Mouse (Mus musculus) urinary bladder, postnatal 10 days (tissue): ENCODE measurements around the gene Zcchc7.
"Not testable (repeated sequence)": the region's sequence is repeated elsewhere in the genome, so short reads cannot be mapped to it uniquely, and the experiment has no call there.

Experiments
- DNase-seq: peaks from one replicate; pipeline ENCODE4 v3.0.0; 2022; ENCODE audit warnings: low spot score

Gene Zcchc7

DNA sequence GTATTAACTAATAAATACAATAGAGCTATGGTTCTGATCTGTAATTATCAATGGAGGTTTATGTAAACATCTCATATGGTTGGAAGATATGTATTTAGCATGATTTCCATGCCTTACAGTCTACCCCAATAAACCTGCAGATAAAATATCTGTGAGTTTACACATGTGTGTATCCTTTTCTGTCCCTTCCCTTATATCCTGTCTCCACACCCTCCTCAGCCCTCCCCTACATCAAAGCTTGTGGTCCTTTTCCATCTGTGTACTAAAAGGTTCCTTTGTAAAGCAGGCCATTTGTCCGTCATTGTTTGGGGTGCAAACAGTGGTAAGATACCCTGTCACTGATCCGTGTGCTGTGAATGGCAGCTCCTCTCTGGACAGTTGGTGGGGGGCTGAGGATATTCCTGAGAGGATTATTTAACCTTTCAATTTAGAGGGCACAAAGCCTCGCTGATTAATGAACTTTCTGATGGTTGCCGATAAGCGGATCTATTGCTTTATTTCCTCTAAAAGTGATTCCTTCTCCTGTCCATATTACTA, 161.7 kb downstream of the Zcchc7 start:
- DNase-seq: no peak

DNA sequence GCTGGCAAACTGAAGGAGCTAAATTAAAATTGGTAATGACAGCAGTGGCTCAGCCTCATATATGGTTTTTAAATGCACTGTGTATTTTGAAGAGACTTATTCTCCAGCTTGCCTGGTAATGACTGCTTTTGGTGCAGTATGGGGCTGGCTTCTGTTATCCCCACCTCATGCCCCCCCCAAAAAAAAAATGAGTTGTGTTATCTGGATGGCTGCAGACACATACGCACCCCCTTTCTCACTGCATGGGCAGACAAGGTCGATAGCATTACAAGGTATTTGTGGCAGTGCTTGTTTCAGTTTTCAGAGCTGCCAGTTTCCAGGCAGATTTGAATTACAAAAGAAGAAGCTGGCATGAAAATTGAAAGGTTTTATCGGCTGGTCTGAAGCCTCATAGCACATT, 162.2 kb downstream of the Zcchc7 start:
- no peak for DNase-seq

DNA sequence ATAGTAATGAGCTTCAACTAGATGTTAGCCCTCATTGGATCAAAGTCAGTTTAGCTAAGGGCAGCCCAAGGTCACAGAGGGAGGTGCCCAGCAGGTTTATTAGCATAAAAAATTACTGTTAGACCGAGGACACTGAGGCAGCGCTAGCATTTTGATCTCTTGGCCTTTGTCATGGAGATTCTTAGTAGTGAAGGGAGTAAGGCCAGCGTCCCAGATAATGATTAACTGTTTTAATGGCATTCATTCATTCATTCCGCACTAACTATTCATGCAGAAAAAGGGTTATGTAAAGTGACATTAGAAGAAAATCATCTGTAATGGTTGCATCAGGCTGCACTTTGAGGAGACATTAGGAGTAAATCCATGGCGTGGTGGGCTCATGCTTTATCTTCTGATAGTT, 165.2 kb downstream of the Zcchc7 start:
- DNase-seq: no peak

DNA sequence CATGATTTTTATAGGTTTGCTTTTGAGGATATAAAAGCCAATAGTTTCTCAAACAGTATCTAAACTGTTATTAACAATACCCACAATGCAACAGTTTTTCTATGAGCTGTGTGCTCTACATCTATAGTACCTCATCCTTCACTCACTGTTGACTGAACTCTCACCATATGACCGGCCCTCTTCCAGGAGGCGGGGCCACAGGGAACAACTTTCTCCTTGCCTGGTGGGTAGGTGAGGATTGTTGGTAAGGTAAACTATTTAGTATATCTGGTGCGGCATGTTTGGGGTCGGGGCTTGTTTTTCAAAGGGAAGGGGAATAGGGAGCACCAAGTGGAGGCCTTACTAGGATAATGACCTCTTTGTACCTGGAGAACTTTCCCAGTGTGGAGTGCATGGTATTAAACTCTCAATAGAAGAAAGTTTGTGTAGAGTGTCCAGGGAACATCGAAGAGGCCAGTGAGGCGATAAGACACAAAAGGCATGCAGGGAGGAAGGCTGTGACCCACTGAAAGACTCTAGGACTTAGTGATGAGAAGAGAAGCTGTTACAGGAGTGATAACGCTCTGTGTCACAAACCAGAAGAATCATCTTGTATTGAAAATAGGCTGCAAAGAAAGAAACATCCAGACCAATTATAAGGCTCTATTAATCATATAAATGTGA, 166.9 kb downstream of the Zcchc7 start:
- DNase-seq: no peak

DNA sequence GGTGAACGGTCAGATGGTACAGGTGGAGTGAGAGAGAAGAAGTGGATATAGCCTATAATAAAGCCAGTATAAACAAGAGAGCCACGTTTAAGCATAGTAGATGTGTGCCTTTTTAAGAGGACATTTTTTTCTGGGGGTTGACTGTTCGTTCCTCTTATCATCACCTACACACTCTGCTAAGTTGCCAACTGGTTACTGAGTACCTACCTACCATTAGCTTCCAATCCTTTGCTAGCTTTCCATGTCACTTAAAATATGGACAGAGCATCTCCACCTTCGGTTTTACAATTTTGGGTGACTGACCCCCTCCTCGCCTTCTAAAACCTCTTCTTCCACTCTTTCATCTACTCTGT, 167.4 kb downstream of the Zcchc7 start:
- no peak for DNase-seq

DNA sequence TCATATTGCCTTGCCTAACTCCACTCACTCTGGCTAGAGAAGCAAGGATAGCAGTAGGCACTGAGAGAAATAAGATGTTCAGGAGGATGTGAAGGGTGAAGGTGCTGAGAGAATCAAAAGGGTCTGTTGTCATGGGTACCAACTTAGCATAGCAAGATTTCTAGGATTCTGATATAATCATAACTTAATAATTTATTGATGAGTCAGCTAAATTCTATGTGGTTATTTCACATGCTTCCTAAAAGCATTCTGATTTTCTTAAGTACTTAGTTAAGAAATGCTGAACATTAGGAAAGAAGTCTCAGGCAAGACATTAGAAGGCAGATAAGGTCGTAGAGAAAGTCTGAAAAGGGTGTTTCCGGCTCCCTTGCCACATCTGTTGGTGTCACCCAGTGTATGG, 172.3 kb downstream of the Zcchc7 start:
- DNase-seq: no peak

DNA sequence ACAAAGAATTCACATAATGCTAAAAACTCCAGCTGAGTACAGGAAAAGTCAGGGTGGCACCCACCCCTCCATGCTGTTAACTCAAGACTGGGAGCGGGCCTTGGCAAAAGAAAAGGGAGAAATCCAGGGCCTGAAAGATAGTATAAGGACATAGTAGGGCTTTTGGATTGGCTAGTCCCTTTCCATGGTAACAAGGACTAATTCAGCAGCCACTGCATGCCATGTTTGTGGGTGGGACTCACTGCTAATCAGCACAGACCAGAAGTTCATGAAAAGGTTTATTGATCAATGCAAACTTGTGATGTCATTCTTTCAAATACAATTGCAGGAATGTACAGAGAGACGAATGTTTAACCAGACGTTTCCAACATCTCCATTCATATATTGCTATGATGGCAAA, 173.1 kb downstream of the Zcchc7 start:
- DNase-seq: no peak

DNA sequence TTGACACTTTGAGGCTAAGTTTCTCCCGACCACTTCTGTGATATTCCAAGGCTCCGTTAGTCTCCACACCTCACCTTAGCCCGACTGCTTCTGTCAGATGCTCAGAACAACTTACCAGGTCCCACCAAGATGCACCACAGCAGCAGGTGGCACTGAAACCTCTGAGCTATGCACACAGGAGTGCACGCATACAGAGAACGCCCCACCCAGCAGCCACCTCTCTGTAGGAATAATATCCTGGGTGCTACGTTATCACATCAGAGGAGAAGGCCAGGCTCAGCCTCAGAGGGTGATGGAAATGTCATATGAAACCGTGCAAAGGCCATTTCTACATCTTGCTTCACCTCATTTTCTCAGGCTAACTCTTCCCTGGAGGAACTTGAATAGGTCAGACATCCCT, 174.7 kb downstream of the Zcchc7 start:
- no peak for DNase-seq

DNA sequence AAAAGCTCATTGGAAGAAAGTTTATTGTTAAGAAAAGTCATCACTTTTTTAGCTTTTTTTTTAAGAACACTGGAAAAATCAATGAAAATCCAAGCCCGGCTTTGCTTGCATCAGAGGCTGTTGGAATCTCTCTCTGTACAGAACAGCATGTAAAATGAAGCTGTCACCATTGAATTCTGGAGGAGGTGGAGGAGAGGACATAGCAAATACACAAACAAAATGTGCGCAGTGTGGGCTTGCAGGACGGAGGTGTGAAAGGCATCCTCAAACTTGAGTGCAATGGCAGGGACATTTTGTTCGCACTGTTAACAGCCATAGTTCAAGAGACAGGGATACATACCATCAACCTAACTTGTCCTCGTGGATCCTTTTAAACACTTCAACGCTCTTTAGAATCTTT, 176.1 kb downstream of the Zcchc7 start:
- DNase-seq: no peak

DNA sequence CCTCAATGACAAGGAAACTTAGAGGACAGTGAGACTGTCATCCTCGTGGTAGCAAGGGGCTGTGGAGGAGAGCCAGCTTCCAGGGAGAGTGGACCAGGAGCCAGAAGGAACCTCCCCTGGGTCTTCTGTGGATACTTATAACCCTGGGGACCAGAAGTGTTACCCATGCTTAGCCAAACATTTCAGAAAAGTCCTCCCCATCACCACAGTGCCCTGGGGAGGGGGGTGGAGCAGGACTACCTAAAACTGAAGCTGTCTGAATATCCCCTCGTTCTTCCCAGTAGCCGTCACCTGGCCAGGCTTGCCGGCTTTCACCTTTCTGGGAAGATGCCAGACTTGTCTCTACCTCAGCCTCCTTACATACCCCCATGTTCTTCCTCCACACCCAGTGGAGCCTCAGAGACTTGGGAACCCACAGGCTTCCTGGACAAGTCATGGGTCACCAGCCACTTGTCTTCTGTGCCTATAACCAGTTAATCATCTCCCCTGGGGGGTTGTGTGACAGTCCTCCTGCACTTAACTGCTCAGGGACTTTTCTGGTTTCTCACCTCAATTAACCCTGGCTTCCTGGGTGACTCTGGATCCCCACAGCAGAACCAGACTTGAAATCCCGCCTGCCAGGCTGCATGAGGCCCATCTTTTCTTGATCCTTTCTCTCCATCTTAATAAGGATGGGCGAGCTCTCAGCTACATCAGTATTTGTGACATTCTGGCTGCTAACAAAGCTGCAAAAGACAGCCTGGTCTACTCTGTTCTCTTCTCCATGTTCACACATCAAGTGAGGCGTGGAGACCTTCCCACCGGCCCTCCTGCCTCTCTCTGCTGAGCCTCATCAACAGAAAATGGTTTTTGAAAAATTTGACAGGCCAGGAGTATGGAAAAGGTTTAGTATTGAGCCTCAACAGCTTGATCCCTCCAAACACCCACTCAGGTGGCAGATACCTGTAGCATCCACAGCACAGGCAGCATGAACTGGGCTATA, 183.0 kb downstream of the Zcchc7 start:
- no peak for DNase-seq

DNA sequence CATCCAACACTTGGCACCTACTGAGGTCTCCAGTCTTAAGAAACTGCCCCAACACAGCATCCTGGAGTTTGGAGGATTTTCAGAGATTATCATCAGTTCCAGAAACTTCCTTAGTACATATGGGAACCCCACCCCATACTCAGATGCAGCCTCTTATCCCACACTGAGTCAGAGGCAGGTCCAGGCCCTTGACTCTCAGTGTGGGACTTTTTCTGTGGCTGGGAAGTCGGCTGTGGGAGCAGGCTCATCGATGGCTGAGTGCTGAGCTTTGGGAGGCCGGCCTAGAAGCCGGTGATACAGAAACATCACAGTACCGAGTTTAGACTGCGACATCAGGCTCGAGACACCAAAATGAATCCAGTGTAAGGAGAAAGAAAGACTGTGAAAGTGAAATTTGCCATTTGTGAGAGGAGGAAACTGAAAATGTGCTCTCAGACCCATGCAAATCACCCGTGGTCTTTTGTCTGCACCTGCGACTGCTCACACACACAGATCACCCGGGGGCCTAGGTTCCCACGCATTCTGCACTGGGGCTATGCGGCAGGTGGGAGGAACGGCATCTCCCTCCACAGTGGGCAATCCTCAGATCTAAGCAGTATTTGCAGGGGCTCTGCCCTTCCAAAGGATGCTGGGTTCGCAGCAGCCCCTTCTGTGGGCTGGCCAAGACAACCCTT, 184.0 kb downstream of the Zcchc7 start:
- no peak for DNase-seq

DNA sequence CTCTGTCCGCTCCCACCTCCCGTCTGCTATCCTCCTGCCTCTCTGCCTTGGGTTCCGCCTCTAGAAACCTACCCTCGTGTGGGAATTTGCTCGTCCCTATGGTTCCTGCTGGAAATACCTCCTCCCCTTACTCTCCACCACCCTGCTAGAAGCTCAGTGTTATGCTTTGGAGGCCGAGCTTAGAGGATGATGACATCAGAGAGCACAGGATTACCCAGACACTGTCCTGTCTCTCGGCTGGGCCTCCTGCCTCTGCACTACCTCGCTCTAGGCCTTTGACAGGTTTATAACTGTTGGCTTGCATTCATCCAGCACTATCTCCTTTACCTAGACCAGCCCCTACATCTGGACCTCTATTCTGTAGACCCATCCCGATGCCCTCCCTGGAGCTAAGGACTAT, 184.6 kb downstream of the Zcchc7 start:
- no peak for DNase-seq

DNA sequence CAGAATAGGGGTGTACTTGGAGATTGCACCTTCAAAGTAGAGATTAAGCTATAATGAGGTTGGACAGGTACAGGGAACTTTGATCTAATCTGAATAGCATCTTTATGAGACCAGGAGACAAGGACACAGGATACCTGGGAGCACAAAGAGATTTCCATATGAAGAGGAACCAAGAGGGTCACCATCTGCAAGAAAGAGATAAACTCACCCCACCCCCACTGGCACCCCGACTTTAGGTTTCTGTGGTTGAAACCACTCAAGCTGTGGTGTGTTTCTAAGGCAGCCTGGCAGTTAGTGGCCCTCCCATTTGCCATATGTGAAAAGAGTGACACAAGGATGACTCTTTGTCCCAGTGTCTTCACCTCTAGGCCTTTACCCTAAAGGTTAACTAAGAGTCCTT, 186.6 kb downstream of the Zcchc7 start:
- no peak for DNase-seq

DNA sequence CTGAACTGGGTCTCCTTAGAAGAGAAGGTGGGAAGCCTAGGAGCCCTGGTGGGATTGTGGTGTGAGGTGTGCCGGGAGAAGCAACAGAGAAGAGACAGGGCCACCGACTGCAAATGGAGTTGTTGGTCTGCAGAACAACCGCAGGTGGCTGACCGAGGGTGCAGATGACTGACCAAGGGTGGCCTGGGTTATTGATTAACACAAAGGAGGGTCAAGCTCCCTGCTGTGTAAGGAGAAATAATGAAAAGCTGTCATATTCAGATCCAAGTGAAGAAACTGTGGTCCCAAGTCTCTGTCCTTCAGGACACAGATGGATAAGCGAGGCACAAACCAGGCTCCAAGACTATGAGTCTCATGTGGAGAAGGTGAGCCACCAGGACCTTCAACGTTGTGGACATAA, 187.8 kb downstream of the Zcchc7 start:
- no peak for DNase-seq

DNA sequence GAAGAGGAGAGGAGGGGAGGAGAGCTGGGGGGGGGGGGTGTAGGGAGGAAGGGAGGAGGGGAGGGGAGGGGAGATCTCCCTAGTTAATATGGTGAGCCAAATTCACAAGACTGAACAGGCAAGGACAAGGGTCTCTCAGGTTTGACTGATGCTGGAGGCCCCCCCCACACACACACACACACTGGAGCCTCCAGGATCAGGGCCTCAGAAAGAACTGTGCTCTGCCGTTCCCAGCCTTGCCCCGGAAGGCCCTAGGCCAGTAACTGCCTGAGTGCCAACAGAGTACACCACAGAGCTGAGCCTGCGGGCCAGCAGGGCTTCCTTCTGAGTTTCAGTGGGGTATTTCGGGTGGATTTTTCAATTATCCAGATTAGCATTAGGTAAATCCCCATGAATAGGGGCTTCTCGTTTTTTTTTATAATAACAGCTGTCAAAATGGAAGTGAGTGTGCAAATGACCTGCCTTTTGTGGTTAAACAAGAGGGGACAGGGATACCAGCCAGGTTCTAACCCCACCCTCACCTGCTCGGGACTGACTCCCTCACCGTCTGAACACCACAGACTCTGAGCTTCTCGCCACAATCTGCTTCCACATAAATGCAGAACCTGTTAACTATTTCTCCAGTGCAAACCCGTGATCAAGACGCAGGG, 188.9 kb downstream of the Zcchc7 start:
- no peak for DNase-seq

DNA sequence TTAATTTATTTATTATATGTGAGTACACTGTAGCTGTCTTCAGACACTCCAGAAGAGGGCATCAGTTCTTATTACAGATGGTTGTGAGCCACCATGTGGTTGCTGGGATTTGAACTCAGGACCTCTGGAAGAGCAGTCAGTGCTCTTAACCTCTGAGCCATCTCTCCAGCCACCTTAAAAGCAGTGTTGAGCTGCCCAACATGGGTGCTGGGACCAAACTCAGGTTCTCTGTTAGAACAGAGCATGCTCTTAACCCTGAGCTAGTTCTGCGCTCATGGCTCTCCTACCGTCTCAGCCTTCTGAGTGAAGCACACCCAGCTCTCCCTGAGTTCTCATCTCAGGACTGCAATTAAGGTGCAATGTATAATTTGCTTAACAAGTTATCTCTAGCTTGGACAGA, 190.4 kb downstream of the Zcchc7 start:
- DNase-seq: not testable (repeated sequence)

DNA sequence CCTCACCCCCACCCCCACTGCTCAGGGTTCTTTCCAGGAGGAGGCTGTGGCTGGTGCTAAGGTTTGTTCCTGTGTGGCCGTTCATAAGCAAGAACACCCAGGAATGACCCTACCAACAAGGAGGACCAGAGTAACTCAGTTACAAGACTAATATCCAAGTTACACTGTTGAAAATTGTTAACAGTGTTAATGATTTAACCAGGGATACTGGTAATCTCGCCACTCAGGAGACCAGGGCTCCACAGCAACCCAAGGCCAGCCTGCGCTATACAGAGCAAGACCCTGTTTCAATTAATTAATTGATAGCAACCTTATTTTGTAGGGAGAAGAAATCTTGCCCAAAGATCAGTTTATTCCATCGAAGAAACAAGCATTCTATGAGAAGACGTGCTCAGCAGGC, 191.8 kb downstream of the Zcchc7 start:
- DNase-seq: no peak

DNA sequence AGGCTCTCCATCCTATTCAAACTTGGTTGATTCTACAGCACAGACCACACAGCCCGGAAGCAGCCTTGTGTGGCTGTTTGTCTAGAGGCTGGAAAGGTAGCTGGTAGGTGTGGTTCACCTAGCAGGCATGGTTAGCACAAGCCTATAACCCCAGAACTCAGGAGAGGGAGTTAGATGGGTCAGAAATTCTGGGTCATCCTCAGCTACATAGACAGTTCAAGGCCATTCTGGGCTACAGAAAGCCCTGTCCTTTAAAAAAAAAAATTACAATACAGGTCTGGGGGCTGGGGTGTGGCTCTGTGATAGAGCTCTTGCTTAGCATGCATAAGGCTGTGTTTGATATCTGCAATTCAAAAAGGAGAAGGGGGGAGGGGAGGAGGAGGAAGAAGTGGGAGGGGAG, 192.6 kb downstream of the Zcchc7 start:
- no peak for DNase-seq

DNA sequence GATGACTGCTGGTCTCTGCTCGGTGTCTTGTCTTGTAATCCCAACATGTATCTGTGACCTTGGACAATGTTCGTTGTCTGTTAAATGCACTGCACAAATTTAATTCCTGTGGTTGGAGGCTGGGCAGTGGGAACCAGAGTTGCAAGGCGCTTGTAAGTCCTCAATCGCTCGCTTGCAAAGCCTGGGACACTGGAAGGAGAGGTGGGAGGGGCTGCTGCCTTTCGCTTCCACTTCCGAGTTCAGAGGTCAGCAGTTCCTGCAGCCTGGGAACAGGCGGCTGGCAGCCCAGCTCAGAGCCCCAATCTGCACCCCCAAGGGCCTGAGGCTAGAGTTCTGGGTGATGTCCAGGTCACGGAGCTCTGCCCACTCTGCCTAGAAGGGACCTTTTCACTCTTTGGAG, 197.4 kb downstream of the Zcchc7 start:
- no peak for DNase-seq

DNA sequence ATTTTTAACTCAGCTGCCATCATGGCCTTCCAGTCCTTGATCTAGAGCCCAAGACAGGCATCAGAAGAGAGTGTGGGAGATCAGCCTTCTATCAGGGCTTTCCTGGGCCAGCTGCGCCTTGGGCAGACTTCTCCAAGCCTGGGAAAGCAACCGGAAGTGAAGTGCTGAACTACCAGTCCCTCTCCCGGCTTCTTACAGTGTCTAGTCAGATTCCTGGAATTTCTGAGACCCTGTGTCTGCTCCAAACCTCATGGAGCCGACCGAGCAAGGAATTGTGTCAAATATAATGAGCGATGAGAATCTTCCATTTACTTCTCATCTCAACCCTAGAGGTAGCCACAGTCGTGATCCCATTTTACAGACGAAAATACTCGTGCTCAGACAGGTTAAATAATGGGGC, 203.1 kb downstream of the Zcchc7 start:
- DNase-seq: no peak

DNA sequence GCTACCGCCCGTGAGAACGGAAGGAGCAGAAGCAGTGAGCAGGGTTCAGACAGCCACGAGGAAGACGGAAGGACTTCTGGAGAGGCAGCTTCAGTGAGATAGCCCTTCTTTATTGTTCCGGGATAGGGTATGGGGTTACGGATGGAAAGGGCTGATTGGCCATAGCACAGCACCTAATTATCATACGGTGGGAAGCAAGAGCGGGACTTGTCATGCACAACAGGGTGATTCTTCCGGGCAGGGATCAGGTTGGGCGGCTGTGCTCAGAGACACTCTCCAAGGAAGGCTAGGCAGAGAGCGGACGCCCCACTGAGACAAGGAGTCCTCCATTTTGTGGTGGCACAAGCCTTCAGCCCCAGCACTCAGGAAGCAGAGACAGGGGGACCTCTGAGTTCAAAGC, 203.5 kb downstream of the Zcchc7 start:
- no peak for DNase-seq

DNA sequence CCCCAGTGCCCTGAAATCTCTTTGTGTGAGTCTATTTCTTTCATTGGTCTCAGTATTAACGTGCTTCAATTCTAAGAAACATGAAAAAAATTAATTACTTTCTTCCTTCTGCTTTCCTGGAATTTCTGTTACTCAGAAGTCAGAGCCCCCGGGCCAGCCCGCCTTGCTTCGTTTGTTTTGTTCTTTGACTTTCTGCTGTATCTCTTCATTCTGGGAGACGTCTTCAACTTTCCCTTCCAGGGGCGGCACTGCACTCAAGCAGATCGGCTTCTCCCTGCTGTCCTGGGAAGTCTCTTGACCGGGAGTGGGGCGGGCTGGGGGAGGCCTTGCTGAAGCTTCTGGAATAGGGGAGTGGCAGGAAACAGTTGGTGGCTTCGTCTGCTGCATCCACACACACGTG, 207.5 kb downstream of the Zcchc7 start:
- DNase-seq: no peak
